Mouse (Mus musculus) skeletal muscle tissue, adult 2 months (tissue): ENCODE results near the gene Prpsap1.

Experiments used
- DNase-seq: peaks from one replicate; pipeline ENCODE4 v3.0.0-alpha.2; 2012; ENCODE audit warnings: low read depth, low spot score

The Prpsap1 gene

GRCm38 (mm10) chr11:116493795-116494252, at the start of gene Prpsap1:
Gene Prpsap1, minus strand, starts transcription at chr11:116494202.
- DNase-seq: peak; percentile 67

GRCm38 (mm10) chr11:116543110-116543509, 49.1 kb upstream of the Prpsap1 start:
- DNase-seq: no peak

GRCm38 (mm10) chr11:116541183-116541582, 47.2 kb upstream of the Prpsap1 start:
- DNase-seq: no peak

GRCm38 (mm10) chr11:116538142-116538735, 44.2 kb upstream of the Prpsap1 start:
- DNase-seq: no peak

- DNase-seq: no peak
Observed at GRCm38 (mm10) chr11:116537388-116537787, 43.4 kb upstream of the Prpsap1 start.

GRCm38 (mm10) chr11:116536685-116537084, 42.7 kb upstream of the Prpsap1 start:
- no peak for DNase-seq

GRCm38 (mm10) chr11:116534154-116534865, 40.3 kb upstream of the Prpsap1 start:
- DNase-seq: peak; percentile 54

GRCm38 (mm10) chr11:116533341-116534153, 39.5 kb upstream of the Prpsap1 start:
- DNase-seq: no peak

- DNase-seq: no peak
Observed at GRCm38 (mm10) chr11:116532810-116533338, 38.9 kb upstream of the Prpsap1 start.

- DNase-seq: no peak
Observed at GRCm38 (mm10) chr11:116532262-116532809, 38.3 kb upstream of the Prpsap1 start.

GRCm38 (mm10) chr11:116531371-116532191, 37.6 kb upstream of the Prpsap1 start:
- DNase-seq: no peak

- no peak for DNase-seq
Observed at GRCm38 (mm10) chr11:116530187-116531147, 36.5 kb upstream of the Prpsap1 start, which contains the start of gene Sphk1. Gene Sphk1, plus strand, starts transcription at chr11:116530925.

GRCm38 (mm10) chr11:116528636-116529320, 34.8 kb upstream of the Prpsap1 start:
- DNase-seq: no peak

- peak; percentile 59 for DNase-seq
Observed at GRCm38 (mm10) chr11:116523699-116524189, 29.7 kb upstream of the Prpsap1 start.

GRCm38 (mm10) chr11:116522886-116523698, 29.1 kb upstream of the Prpsap1 start:
- no peak for DNase-seq

GRCm38 (mm10) chr11:116522046-116522445, 28.0 kb upstream of the Prpsap1 start:
- DNase-seq: no peak

- DNase-seq: no peak
Observed at GRCm38 (mm10) chr11:116521143-116521542, 27.1 kb upstream of the Prpsap1 start.

- DNase-seq: no peak
Observed at GRCm38 (mm10) chr11:116518482-116518881, 24.5 kb upstream of the Prpsap1 start.
